24 mouse cellular contexts compared by ENCODE assay signal in genomic region chr6:53054909-53055308, GRCm38 (mm10). TPM values are rescaled to one million over a fixed set of nuclear protein-coding genes. Genes with fewer than 3 reads are reported as not detected.
DNase-seq lines count a peak whose midpoint lies in the region; ATAC-seq and TF ChIP-seq lines count a peak whose summit lies in the region.
"Had no signal": no experiment of that assay in that cellular context is flagged by ENCODE, and none has a peak within 500 bp of the region (broad histone marks: within the 10 kb centered on the region; RNA-seq: fewer than 3 reads in every experiment).

No protein-coding gene starts in this region.

- no peak for ATAC-seq in heart, embryonic 14.5 days (ENCODE audit: insufficient number of reproducible peaks, insufficient read depth, low FRiP score, low read depth)
- ATAC-seq: activated CD4-positive, CD25-positive, alpha-beta regulatory T cell, adult 4 months; CD4-positive, CD25-positive, alpha-beta regulatory T cell, adult 4 months; forebrain, embryonic 13.5 days; forebrain, embryonic 15.5 days; Patski had no signal

- peaks cover 1% of the 10 kb centered on the region; the same call in 1 of the 2 replicates for H3K79me2 ChIP-seq in heart, adult 2 months (replicated peaks; ENCODE audit: control insufficient read depth, insufficient read depth, low read length)

- no peaks in the 10 kb centered on the region for H3K27me3 ChIP-seq in heart, adult 2 months (ENCODE audit: control insufficient read depth, insufficient read depth, low read length)
- no peaks in the 10 kb centered on the region for H3K27me3 ChIP-seq in heart, embryonic 14.5 days (ENCODE audit: control insufficient read depth, insufficient read depth, low read length)
- peaks cover 4% of the 10 kb centered on the region; the same call in 1 of the 2 replicates for H3K27me3 ChIP-seq in heart, embryonic 10.5 days (ENCODE audit: insufficient read depth, poor library complexity, severe bottlenecking)
- H3K27me3 ChIP-seq: CH12.LX; embryonic facial prominence, embryonic 12.5 days; forebrain, embryonic 13.5 days; forebrain, embryonic 15.5 days; Patski had no signal

- no peak for TF ChIP-seq CTCF in heart, adult 2 months (IDR thresholded peaks at IDR 0.05)

- intact Hi-C loops in heart, adult 2 months (cut with DNase I), result no loop called here
- intact Hi-C loops in heart, postnatal 36 days (cut with DNase I), result no loop called here

- no peaks in the 10 kb centered on the region; the same call in 1 of the 2 replicates for H3K4me1 ChIP-seq in heart, adult 2 months (ENCODE audit: control insufficient read depth, insufficient read depth, low read length)
- H3K4me1 ChIP-seq in heart, embryonic 14.5 days (ENCODE audit: control insufficient read depth in 2 of 2, insufficient read depth in 2 of 2, low read length in 2 of 2), result peaks cover 0 to 10% of the 10 kb centered on the region in 2 experiments; a peak in 3 of 4 replicates
- H3K4me1 ChIP-seq in heart, embryonic 10.5 days, result peaks cover 10% of the 10 kb centered on the region; the same call in 1 of the 2 replicates
- H3K4me1 ChIP-seq: embryonic facial prominence, embryonic 10.5 days; embryonic facial prominence, embryonic 12.5 days; forebrain, embryonic 13.5 days; forebrain, embryonic 15.5 days had no signal

- no peaks in the 10 kb centered on the region for H3K9me3 ChIP-seq in heart, embryonic 14.5 days (ENCODE audit: control insufficient read depth, low read length)
- H3K9me3 ChIP-seq in heart, embryonic 10.5 days, result no peaks in the 10 kb centered on the region
- H3K9me3 ChIP-seq: embryonic facial prominence, embryonic 10.5 days; embryonic facial prominence, embryonic 12.5 days; forebrain, embryonic 13.5 days; forebrain, embryonic 15.5 days; G1E had no signal

- 0 out of 2 replicates have a peak, but pooled peaks cover 2% of the 10 kb centered on the region for H3K36me3 ChIP-seq in heart, adult 2 months (ENCODE audit: control insufficient read depth, insufficient read depth, low read length)
- no peaks in the 10 kb centered on the region for H3K36me3 ChIP-seq in heart, embryonic 14.5 days (ENCODE audit: control insufficient read depth, insufficient read depth, low read length)
- H3K36me3 ChIP-seq in heart, embryonic 10.5 days, result no peaks in the 10 kb centered on the region
- H3K36me3 ChIP-seq: embryonic facial prominence, embryonic 10.5 days; embryonic facial prominence, embryonic 12.5 days; forebrain, embryonic 15.5 days; G1E had no signal

- WGBS in heart, adult 2 months, result 10% methylated on average over 2 of the region's 2 CpGs
- 6% methylated on average over 2 of the region's 2 CpGs for WGBS in heart, embryonic 14.5 days
- 20% methylated on average over 2 of the region's 2 CpGs for WGBS in heart, embryonic 10.5 days

- no peak overlapping the region for H3K4me3 ChIP-seq in heart, adult 2 months
- no peak overlapping the region for H3K4me3 ChIP-seq in heart, embryonic 14.5 days (ENCODE audit: control insufficient read depth in 1 of 2, insufficient read depth in 1 of 2, low read depth in 1 of 2, low read length in 2 of 2)
- no peak overlapping the region for H3K4me3 ChIP-seq in heart, embryonic 10.5 days
- H3K4me3 ChIP-seq: embryonic facial prominence, embryonic 10.5 days; embryonic facial prominence, embryonic 12.5 days; forebrain, embryonic 13.5 days; forebrain, embryonic 15.5 days had no signal

- TF ChIP-seq EP300 in heart, adult 2 months (IDR thresholded peaks at IDR 0.05; ENCODE audit: insufficient read depth, low read depth, low read length), result no peak

- no peak overlapping the region for H3K9ac ChIP-seq in heart, adult 2 months (ENCODE audit: low read depth, low read length)
- H3K9ac ChIP-seq in heart, embryonic 14.5 days (ENCODE audit: low read length), result no peak overlapping the region
- H3K9ac ChIP-seq: embryonic facial prominence, embryonic 12.5 days; forebrain, embryonic 13.5 days; forebrain, embryonic 15.5 days had no signal

- TF ChIP-seq POLR2A in heart, adult 2 months (IDR thresholded peaks at IDR 0.05; ENCODE audit: insufficient read depth, low read depth, low read length), result no peak

- DNase-seq in heart, adult 11 months, result peak; percentile 77
- DNase-seq in heart, adult 2 months, result no peak
- no peak for DNase-seq in heart, postnatal 36 days
- peak; percentile 7 for DNase-seq in heart, postnatal 4 days
- DNase-seq in heart, embryonic 10.5 days (ENCODE audit: low spot score), result no peak
- DNase-seq: adrenal gland, adult 8-10 months; adrenal gland, postnatal 14 days; adrenal gland, postnatal 36 days; B cell, adult 2 months; cerebellum, adult 11-12 months; cerebellum, adult 2 months; cerebellum, adult 9-10 months; cerebellum, postnatal 10 days; cerebellum, postnatal 25 days had no signal

- no peak overlapping the region for H3K27ac ChIP-seq in heart, adult 2 months
- H3K27ac ChIP-seq in heart, embryonic 14.5 days (replicated peaks in 1 of 2; ENCODE audit: control insufficient read depth in 1 of 2, insufficient read depth in 1 of 2, low read depth in 2 of 2, low read length in 2 of 2), result no peak overlapping the region
- H3K27ac ChIP-seq in heart, embryonic 10.5 days, result no peak overlapping the region
- H3K27ac ChIP-seq: embryonic facial prominence, embryonic 10.5 days; embryonic facial prominence, embryonic 12.5 days; forebrain, embryonic 13.5 days; forebrain, embryonic 15.5 days had no signal

- peak overlapping the region; percentile 22; the same call in 1 of the 2 replicates for H3K4me2 ChIP-seq in heart, embryonic 14.5 days (ENCODE audit: low read length)
- H3K4me2 ChIP-seq: embryonic facial prominence, embryonic 12.5 days; forebrain, embryonic 13.5 days; forebrain, embryonic 15.5 days had no signal

RNA-seq across cellular contexts. Expression of gene Jazf1, which starts 13.5 kb away (rescaled TPM):
- total RNA-seq in heart, adult 2 months (2021), result 1 to 10 TPM; 1.4 to 2.6 TPM
- polyA plus RNA-seq in heart, adult 2 months (2012; rRNA removed), result 1.2 and 2.2 TPM in 2 replicates
- 15.6 and 17.4 TPM in 2 replicates for polyA plus RNA-seq in heart, embryonic 14.5 days (2014; fragmentation: Nextera tagmentation; extraction: Ambion mirVana)
- total RNA-seq in heart, postnatal 36 days (2021), result 1 to 10 TPM; 2.4 to 3.5 TPM
- total RNA-seq in heart, postnatal 4 days (2021), result 10 to 100 TPM; 14.6 to 16.1 TPM
- 6.4 and 9.4 TPM in 2 replicates for polyA plus RNA-seq in heart, embryonic 10.5 days (2016; fragmentation: Nextera tagmentation; extraction: Ambion mirVana)
- total RNA-seq: G1E had no signal
- polyA plus RNA-seq: G1E had no signal

Comparison
In these comparisons a context has a peak if more than half of its experiments do, and no peak if none do; other contexts are left out.
1. DNase-seq: peak in heart, adult 11 months (single experiment) and heart, postnatal 4 days (single experiment); none in heart, adult 2 months (0 of 2), heart, postnatal 36 days (0 of 2) and heart, embryonic 10.5 days (single experiment).